Mouse (Mus musculus) hindbrain, embryonic 13.5 days (tissue): Measurements from ENCODE around the gene Dnajc22. TPM values are rescaled to one million over a fixed set of nuclear protein-coding genes. Genes with fewer than 3 reads are reported as not detected.
A peak's percentile ranks its signal among the peaks of the same experiment; 100 is the strongest.
"Not testable (repeated sequence)": the region's sequence is repeated elsewhere in the genome, so short reads cannot be mapped to it uniquely, and the experiment has no call there.

Experiments
- ATAC-seq: fragments of 200-750 bp; cut with Nextera tagmentation; 2 replicates; pipeline ENCODE4 v1.8.0; 2017; ENCODE audit warnings: moderate TSS enrichment; ENCODE audit not compliant: low FRiP score
- H3K27ac ChIP-seq: fragments of 300-500 bp; sonication (generic); 2 replicates; pipeline ENCODE4 v1.5.1; 2015; ENCODE audit warnings: inconsistent platforms, mild to moderate bottlenecking, moderate library complexity
- H3K27me3 ChIP-seq: fragments of 300-500 bp; sonication (generic); 2 replicates; pipeline ENCODE4 v1.6.1; 2015; ENCODE audit warnings: mild to moderate bottlenecking, inconsistent platforms
- H3K36me3 ChIP-seq: fragments of 300-500 bp; sonication (generic); 2 replicates; pipeline ENCODE4 v1.6.1; 2015; ENCODE audit warnings: mild to moderate bottlenecking, inconsistent platforms
- H3K4me1 ChIP-seq: fragments of 300-500 bp; sonication (generic); replicated peaks from 2 replicates; pipeline ENCODE4 v1.6.1; 2015; ENCODE audit warnings: inconsistent platforms
- H3K4me2 ChIP-seq: fragments of 300-500 bp; sonication (generic); 2 replicates; pipeline ENCODE4 v1.6.1; 2015; ENCODE audit warnings: inconsistent platforms, mild to moderate bottlenecking, moderate library complexity
- H3K4me3 ChIP-seq: fragments of 300-500 bp; sonication (generic); 2 replicates; pipeline ENCODE4 v1.5.1; 2015; ENCODE audit warnings: mild to moderate bottlenecking, inconsistent platforms
- H3K9ac ChIP-seq: fragments of 300-500 bp; sonication (generic); 2 replicates; pipeline ENCODE4 v1.6.1; 2015; ENCODE audit warnings: mild to moderate bottlenecking, inconsistent platforms
- H3K9me3 ChIP-seq: fragments of 300-500 bp; sonication (generic); 2 replicates; pipeline ENCODE4 v1.6.1; 2016; ENCODE audit warnings: inconsistent platforms
- WGBS: fragments of 180-500 bp; shearing (Covaris S2); methylation state at CpG from one replicate; pipeline ENCODE4 v1.1.7; 2015; 5-methylcytosine and 5-hydroxymethylcytosine counted together
- polyA plus RNA-seq: library from polyadenylated mRNA; unstranded; fragments of >200 nt; fragmentation: Nextera tagmentation; extraction: Ambion mirVana; gene quantifications from 2 replicates; pipeline ENCODE4 v1.2.1, GENCODE M21; 2015

The Dnajc22 gene
- 1.3 and 1.6 TPM in 2 replicates for polyA plus RNA-seq

DNA sequence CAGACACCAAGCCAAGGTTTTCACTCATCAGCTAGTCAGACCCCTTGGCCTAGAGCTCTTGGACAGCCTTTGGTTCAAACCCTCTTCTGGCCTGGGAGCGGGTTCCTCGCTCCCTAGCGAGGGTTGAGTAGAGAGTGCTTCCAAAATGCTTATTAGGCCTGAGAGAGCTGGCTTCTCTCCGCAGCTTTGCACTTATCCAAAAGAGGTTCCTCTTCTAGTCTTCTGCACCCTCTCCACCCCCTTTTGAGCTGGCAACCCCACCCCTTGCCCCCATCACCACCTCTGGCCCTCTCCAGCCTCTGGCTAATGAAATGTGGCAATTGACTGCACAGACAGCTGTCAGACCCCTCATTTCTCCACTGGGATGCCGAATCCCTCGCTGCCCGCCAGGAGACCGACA, at the start of gene Dnajc22:
TSS of gene Dnajc22 (plus strand) at position 301 of the 400 bp plus-strand sequence.
- Histone ChIP-seq H3K4me3 (peak within 1 kb of the TSS; percentile 45), H3K27me3 (peaks cover 89% of the 10 kb centered on the region), H3K4me1 (peaks cover 87% of the 10 kb centered on the region), H3K27ac (peak within 1 kb of the TSS; percentile 77), H3K9me3 (no peaks in the 10 kb centered on the region), H3K4me2 (peak within 1 kb of the TSS; percentile 80), H3K36me3 (no peaks in the 10 kb centered on the region), H3K9ac (peak within 1 kb of the TSS; percentile 73)
- 19% methylated on average over 8 of the region's 8 CpGs for WGBS
- no peak for ATAC-seq

DNA sequence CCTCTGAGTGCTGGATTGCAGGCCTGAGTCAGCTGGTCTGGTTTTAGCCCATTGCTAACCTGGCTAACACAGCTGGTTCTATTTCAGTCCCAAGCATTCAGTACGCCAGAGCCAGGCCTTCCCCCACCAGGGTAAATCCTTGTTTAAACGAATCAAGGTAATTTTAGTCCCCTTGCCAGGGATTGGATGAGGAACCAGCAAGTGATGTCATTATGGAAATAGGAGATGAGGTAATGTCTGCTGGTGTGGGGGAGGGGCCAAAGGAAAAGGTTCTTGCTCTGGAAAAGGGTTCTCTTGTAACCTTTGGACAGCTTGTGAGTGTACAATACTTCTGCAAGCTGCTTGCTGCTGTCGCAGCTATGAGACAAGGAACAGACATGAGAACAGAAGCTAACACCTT, 48.1 kb upstream of the Dnajc22 start:
- Histone ChIP-seq H3K36me3 (no peaks in the 10 kb centered on the region), H3K4me3 (no peak overlapping the region), H3K4me1 (0 out of 2 replicates have a peak, but pooled peaks cover 7% of the 10 kb centered on the region), H3K9me3 (no peaks in the 10 kb centered on the region), H3K9ac (no peak overlapping the region), H3K27ac (no peak overlapping the region), H3K27me3 (0 out of 2 replicates have a peak, but pooled peaks cover 3% of the 10 kb centered on the region), H3K4me2 (no peak overlapping the region)
- WGBS: 68% methylated on average over 3 of the region's 3 CpGs
- ATAC-seq: no peak

GRCm38 (mm10) chr15:99045734-99046133, 47.2 kb upstream of the Dnajc22 start:
- H3K9me3 ChIP-seq: not testable (repeated sequence)
- WGBS: 90% methylated on average over 6 of the region's 6 CpGs

GRCm38 (mm10) chr15:99049473-99050253, 43.3 kb upstream of the Dnajc22 start:
- H3K9ac ChIP-seq: no peak overlapping the region
- no peak for ATAC-seq
- H3K9me3 ChIP-seq: no peaks in the 10 kb centered on the region
- no peak overlapping the region for H3K27ac ChIP-seq
- H3K4me3 ChIP-seq: no peak overlapping the region
- peaks cover 19% of the 10 kb centered on the region for H3K4me1 ChIP-seq
- WGBS: 32% methylated on average over 13 of the region's 13 CpGs
- H3K36me3 ChIP-seq: no peaks in the 10 kb centered on the region
- no peak overlapping the region for H3K4me2 ChIP-seq
- H3K27me3 ChIP-seq: peaks cover 35% of the 10 kb centered on the region

More at GRCm38 (mm10) chr15:99045734-99046133, 47.2 kb upstream of the Dnajc22 start:
- not testable (repeated sequence) for H3K36me3 ChIP-seq, H3K9ac ChIP-seq, H3K4me3 ChIP-seq, H3K4me1 ChIP-seq, H3K27ac ChIP-seq, H3K4me2 ChIP-seq, ATAC-seq, H3K27me3 ChIP-seq

- H3K4me3 ChIP-seq: no peak overlapping the region
- H3K36me3 ChIP-seq: no peaks in the 10 kb centered on the region
- H3K27ac ChIP-seq: peak overlapping the region; percentile 52
- H3K9me3 ChIP-seq: no peaks in the 10 kb centered on the region
- H3K4me1 ChIP-seq: peaks cover 45% of the 10 kb centered on the region
- ATAC-seq: no peak
- H3K27me3 ChIP-seq: peaks cover 72% of the 10 kb centered on the region
- 10% methylated on average over 9 of the region's 9 CpGs for WGBS
- peak overlapping the region; percentile 15 for H3K4me2 ChIP-seq
- H3K9ac ChIP-seq: 0 out of 2 replicates have a peak overlapping the region, but pooled peaks have one; percentile 5
Observed at GRCm38 (mm10) chr15:99053373-99053772, 39.6 kb upstream of the Dnajc22 start.

DNA sequence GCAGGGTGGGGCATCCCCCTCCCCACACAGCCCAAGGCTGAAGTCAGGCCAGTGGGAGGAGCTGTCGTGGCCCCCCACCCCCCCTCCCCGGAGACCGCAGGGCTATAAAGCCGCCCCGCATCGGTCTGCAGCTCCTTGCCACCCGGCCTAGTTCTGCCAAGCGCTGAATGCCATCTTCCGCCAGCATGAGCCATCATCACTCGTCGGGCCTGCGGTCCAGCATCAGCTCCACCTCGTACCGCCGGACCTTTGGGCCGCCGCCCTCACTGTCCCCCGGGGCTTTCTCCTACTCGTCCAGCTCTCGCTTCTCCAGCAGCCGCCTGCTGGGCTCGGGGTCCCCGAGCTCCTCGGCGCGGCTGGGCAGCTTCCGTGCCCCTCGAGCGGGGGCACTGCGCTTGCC, 37.9 kb upstream of the Dnajc22 start, which contains the start of gene Prph:
TSS of gene Prph (plus strand) at position 135 of the 400 bp plus-strand sequence.
- H3K4me2 ChIP-seq: peak within 1 kb of the TSS; percentile 63
- H3K27me3 ChIP-seq: peaks cover 88% of the 10 kb centered on the region
- WGBS: under 1% methylated on average over 29 of the region's 30 CpGs
- H3K36me3 ChIP-seq: no peaks in the 10 kb centered on the region
- peak within 1 kb of the TSS; percentile 63 for H3K9ac ChIP-seq
- ATAC-seq: peak; percentile 53; the same call in 1 of the 2 replicates
- peak within 1 kb of the TSS; percentile 52; the same call in 1 of the 2 replicates for H3K27ac ChIP-seq
- H3K4me3 ChIP-seq: peak within 1 kb of the TSS; percentile 42
- no peaks in the 10 kb centered on the region for H3K9me3 ChIP-seq
- H3K4me1 ChIP-seq: peaks cover 45% of the 10 kb centered on the region

- Histone ChIP-seq H3K36me3 (no peaks in the 10 kb centered on the region), H3K4me1 (peaks cover 45% of the 10 kb centered on the region), H3K9me3 (no peaks in the 10 kb centered on the region), H3K9ac (peak overlapping the region; percentile 63), H3K27me3 (peaks cover 89% of the 10 kb centered on the region), H3K4me2 (peak overlapping the region; percentile 63), H3K4me3 (peak overlapping the region; percentile 42), H3K27ac (no peak overlapping the region)
- ATAC-seq: no peak
- under 1% methylated on average over 29 of the region's 37 CpGs for WGBS
Observed at GRCm38 (mm10) chr15:99055511-99055961, 37.4 kb upstream of the Dnajc22 start.

DNA sequence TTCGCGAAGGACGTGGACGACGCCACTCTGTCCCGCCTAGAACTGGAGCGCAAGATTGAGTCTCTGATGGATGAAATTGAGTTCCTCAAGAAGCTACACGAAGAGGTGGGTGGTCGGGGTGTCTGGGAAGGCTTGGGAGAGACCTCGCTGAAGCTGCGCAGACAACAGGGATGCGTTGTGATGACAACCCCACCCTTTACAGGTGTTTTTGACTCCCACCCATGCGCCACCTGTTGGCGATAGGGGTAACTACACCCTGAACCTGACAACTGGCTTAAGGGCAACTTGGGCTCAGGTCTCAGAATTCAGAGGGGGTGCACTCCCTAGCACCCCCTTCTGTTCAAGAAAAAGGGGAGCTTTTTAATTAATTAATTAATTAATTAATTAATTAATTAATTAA, 36.6 kb upstream of the Dnajc22 start:
- Histone ChIP-seq H3K9ac (peak overlapping the region; percentile 63; the same call in 1 of the 2 replicates), H3K4me2 (peak overlapping the region; percentile 63; the same call in 1 of the 2 replicates), H3K9me3 (no peaks in the 10 kb centered on the region), H3K4me3 (peak overlapping the region; percentile 42), H3K4me1 (peaks cover 45% of the 10 kb centered on the region), H3K27ac (no peak overlapping the region), H3K27me3 (peaks cover 93% of the 10 kb centered on the region), H3K36me3 (no peaks in the 10 kb centered on the region)
- WGBS: 4% methylated on average over 14 of the region's 14 CpGs
- no peak for ATAC-seq

- no peak overlapping the region for H3K27ac ChIP-seq
- H3K4me3 ChIP-seq: no peak overlapping the region
- H3K4me2 ChIP-seq: no peak overlapping the region
- H3K27me3 ChIP-seq: peaks cover 37% of the 10 kb centered on the region
- H3K9me3 ChIP-seq: no peaks in the 10 kb centered on the region
- ATAC-seq: no peak
- no peaks in the 10 kb centered on the region for H3K4me1 ChIP-seq
- no peak overlapping the region for H3K9ac ChIP-seq
- WGBS: 85% methylated on average over 12 of the region's 12 CpGs
- H3K36me3 ChIP-seq: no peaks in the 10 kb centered on the region
Observed at GRCm38 (mm10) chr15:99065557-99066165, 27.3 kb upstream of the Dnajc22 start.

DNA sequence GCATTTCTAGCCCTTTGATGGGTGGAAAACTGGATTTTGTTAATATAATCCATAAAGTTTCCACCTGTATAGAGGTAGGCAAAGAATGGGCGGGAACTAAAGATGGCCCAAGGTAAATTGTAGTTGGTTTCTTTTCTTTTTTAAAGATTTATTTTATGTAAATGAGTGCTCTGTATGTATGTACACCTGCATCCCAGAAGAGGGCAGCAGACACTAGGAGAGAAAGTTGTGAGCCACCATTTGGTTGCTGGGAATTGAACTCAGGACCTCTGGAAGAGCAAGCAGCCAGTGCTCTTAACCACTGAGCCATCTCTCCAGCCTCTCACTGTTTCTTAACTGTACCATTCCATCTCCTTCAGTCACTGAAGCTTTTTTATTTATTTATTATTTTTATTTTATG, 21.0 kb upstream of the Dnajc22 start:
- peaks cover 13% of the 10 kb centered on the region for H3K27me3 ChIP-seq
- H3K36me3 ChIP-seq: no peaks in the 10 kb centered on the region
- no peak for ATAC-seq
- H3K9ac ChIP-seq: no peak overlapping the region
- H3K9me3 ChIP-seq: no peaks in the 10 kb centered on the region
- no peak overlapping the region for H3K27ac ChIP-seq
- peaks cover 17% of the 10 kb centered on the region for H3K4me1 ChIP-seq
- 94% methylated on average over 1 of the region's 1 CpGs for WGBS
- no peak overlapping the region for H3K4me2 ChIP-seq
- H3K4me3 ChIP-seq: no peak overlapping the region

- no peaks in the 10 kb centered on the region for H3K9me3 ChIP-seq
- no peaks in the 10 kb centered on the region for H3K36me3 ChIP-seq
- peaks cover 17% of the 10 kb centered on the region for H3K4me1 ChIP-seq
- H3K4me3 ChIP-seq: peak within 1 kb of the TSS; percentile 53
- H3K9ac ChIP-seq: peak within 1 kb of the TSS; percentile 86
- WGBS: 24% methylated on average over 9 of the region's 9 CpGs
- peak; percentile 73 for ATAC-seq
- H3K27ac ChIP-seq: peak within 1 kb of the TSS; percentile 98
- H3K27me3 ChIP-seq: peaks cover 6% of the 10 kb centered on the region
- peak within 1 kb of the TSS; percentile 90 for H3K4me2 ChIP-seq
Observed at GRCm38 (mm10) chr15:99074019-99074599, 18.9 kb upstream of the Dnajc22 start, which contains the start of gene Troap. TSS of gene Troap (plus strand) at chr15:99074575.
